Mouse (Mus musculus): Measurements from ENCODE around the gene C77080.

Gene C77080

GRCm38 (mm10) chr4:129219198-129219597 is 42.0 kb downstream of the C77080 start:
- DNase-seq (ENCODE audit: low read depth, low spot score): no peak

- no peak for DNase-seq (ENCODE audit: low read depth, low spot score)
These were observed 42.5 kb downstream of the C77080 start for GRCm38 (mm10) chr4:129218569-129219175.

GRCm38 (mm10) chr4:129212486-129212885 is 48.7 kb downstream of the C77080 start:
- peak; percentile 25 for DNase-seq (ENCODE audit: low read depth, low spot score)

GRCm38 (mm10) chr4:129211461-129211860 is 49.7 kb downstream of the C77080 start:
- no peak for DNase-seq (ENCODE audit: low read depth, low spot score)

- peak; percentile 49 for DNase-seq (ENCODE audit: low read depth, low spot score)
These were observed 51.7 kb downstream of the C77080 start for GRCm38 (mm10) chr4:129209504-129209903.

GRCm38 (mm10) chr4:129206792-129207191 is 54.4 kb downstream of the C77080 start:
- no peak for DNase-seq (ENCODE audit: low read depth, low spot score)

GRCm38 (mm10) chr4:129204655-129205054 is 56.5 kb downstream of the C77080 start:
- no peak for DNase-seq (ENCODE audit: low read depth, low spot score)

- no peak for DNase-seq (ENCODE audit: low read depth, low spot score)
These were observed 63.7 kb downstream of the C77080 start for GRCm38 (mm10) chr4:129197514-129197913.

- no peak for DNase-seq (ENCODE audit: low read depth, low spot score)
These were observed 66.9 kb downstream of the C77080 start for GRCm38 (mm10) chr4:129194280-129194679.

- no peak for DNase-seq (ENCODE audit: low read depth, low spot score)
These were observed 69.5 kb downstream of the C77080 start for GRCm38 (mm10) chr4:129191691-129192090.

GRCm38 (mm10) chr4:129190538-129190937 is 70.7 kb downstream of the C77080 start:
- no peak for DNase-seq (ENCODE audit: low read depth, low spot score)

GRCm38 (mm10) chr4:129189542-129190519 is 71.4 kb downstream of the C77080 start, which contains the start of the genes S100pbp and Yars:
TSS of gene S100pbp (minus strand) at chr4:129189727.
TSS of gene Yars (plus strand) at chr4:129189760.
- DNase-seq (ENCODE audit: low read depth, low spot score): peak; percentile 99

- DNase-seq (ENCODE audit: low read depth, low spot score): peak; percentile 50
These were observed 72.2 kb downstream of the C77080 start for GRCm38 (mm10) chr4:129188803-129189541.

- no peak for DNase-seq (ENCODE audit: low read depth, low spot score)
These were observed 73.1 kb downstream of the C77080 start for GRCm38 (mm10) chr4:129188041-129188659.

- DNase-seq (ENCODE audit: low read depth, low spot score): no peak
These were observed 81.6 kb downstream of the C77080 start for GRCm38 (mm10) chr4:129179560-129179959.

- DNase-seq (ENCODE audit: low read depth, low spot score): no peak
These were observed 88.7 kb downstream of the C77080 start for GRCm38 (mm10) chr4:129172529-129172928.

Data from mesoderm, embryonic 11.5 days (tissue).